Mouse (Mus musculus): Measurements from ENCODE around the gene Dock11.

DNA sequence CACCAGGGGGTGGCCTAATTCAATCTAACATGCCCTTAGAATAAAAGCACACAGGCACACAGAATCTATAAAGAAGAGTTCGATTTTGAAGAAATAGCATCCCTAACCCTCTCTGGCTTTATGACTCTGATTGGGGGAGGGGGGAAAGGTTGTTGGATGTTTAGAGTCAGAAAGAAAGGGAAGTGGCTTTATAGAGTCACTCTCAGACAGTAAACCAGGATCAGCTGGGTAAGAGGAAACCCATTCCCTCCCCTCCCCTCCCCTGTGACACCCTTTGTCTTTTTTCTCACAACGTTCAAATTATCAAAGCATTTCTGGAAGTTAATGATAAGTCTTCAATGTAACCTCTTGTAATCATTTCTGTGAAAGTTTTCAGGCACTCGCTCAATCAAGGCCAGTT lies 220.0 kb downstream of the Dock11 start:
- TF ChIP-seq TAL1 (IDR thresholded peaks at IDR 0.05; ENCODE audit: low read length): no peak
- TF ChIP-seq GATA1 (IDR thresholded peaks at IDR 0.05; ENCODE audit: low read length): no peak
